Mouse (Mus musculus) limb, embryonic 15.5 days (tissue): ENCODE data around the gene Olfr393. TPM values are rescaled to one million over a fixed set of nuclear protein-coding genes. Genes with fewer than 3 reads are reported as not detected.

Experiments used
- ATAC-seq: fragments of 200-750 bp; cut with Nextera tagmentation; 2 replicates; pipeline ENCODE4 v1.8.0; 2017; ENCODE audit warnings: low read depth, moderate TSS enrichment; ENCODE audit not compliant: insufficient number of reproducible peaks, low FRiP score, low TSS enrichment
- H3K27ac ChIP-seq: fragments of 300-500 bp; sonication (generic); 2 replicates; pipeline ENCODE4 v1.5.1; 2015; ENCODE audit warnings: moderate library complexity, mild to moderate bottlenecking, inconsistent platforms
- H3K27me3 ChIP-seq: fragments of 300-500 bp; sonication (generic); 2 replicates; pipeline ENCODE4 v1.6.1; 2015; ENCODE audit warnings: inconsistent platforms
- H3K36me3 ChIP-seq: fragments of 300-500 bp; sonication (generic); 2 replicates; pipeline ENCODE4 v1.6.1; 2015; ENCODE audit warnings: inconsistent platforms
- H3K4me1 ChIP-seq: fragments of 300-500 bp; sonication (generic); 2 replicates; pipeline ENCODE4 v1.6.1; 2015; ENCODE audit warnings: inconsistent platforms
- H3K4me2 ChIP-seq: fragments of 300-500 bp; sonication (generic); 2 replicates; pipeline ENCODE4 v1.6.1; 2015; ENCODE audit warnings: mild to moderate bottlenecking, inconsistent platforms
- H3K4me3 ChIP-seq: fragments of 300-500 bp; sonication (generic); 2 replicates; pipeline ENCODE4 v1.5.1; 2015; ENCODE audit warnings: mild to moderate bottlenecking, inconsistent platforms
- H3K9ac ChIP-seq: fragments of 300-500 bp; sonication (generic); 2 replicates; pipeline ENCODE4 v1.6.1; 2015; ENCODE audit warnings: inconsistent platforms
- H3K9me3 ChIP-seq: fragments of 300-500 bp; sonication (generic); 2 replicates; pipeline ENCODE4 v1.6.1; 2016; ENCODE audit warnings: inconsistent platforms
- WGBS: fragments of 180-500 bp; shearing (Covaris S2); methylation state at CpG from one replicate; pipeline ENCODE4 v1.1.7; 2015; 5-methylcytosine and 5-hydroxymethylcytosine counted together
- polyA plus RNA-seq: library from polyadenylated mRNA; unstranded; fragments of >200 nt; fragmentation: Nextera tagmentation; extraction: Ambion mirVana; gene quantifications from 2 replicates; pipeline ENCODE4 v1.2.1, GENCODE M21; 2015

The Olfr393 gene
- polyA plus RNA-seq: not detected in 2 replicates

GRCm38 (mm10) chr11:73851354-73851753, at the start of gene Olfr393:
Gene Olfr393 (minus strand): TSS chr11:73851454.
- no peaks in the 10 kb centered on the region for H3K4me1 ChIP-seq
- H3K36me3 ChIP-seq: no peaks in the 10 kb centered on the region
- no peak within 1 kb of the TSS for H3K9ac ChIP-seq
- ATAC-seq: no peak
- H3K9me3 ChIP-seq: no peaks in the 10 kb centered on the region
- no peak within 1 kb of the TSS for H3K4me3 ChIP-seq
- no peak within 1 kb of the TSS for H3K4me2 ChIP-seq
- no peaks in the 10 kb centered on the region for H3K27me3 ChIP-seq
- no peak within 1 kb of the TSS for H3K27ac ChIP-seq

GRCm38 (mm10) chr11:73890671-73891070, 39.4 kb upstream of the Olfr393 start, which contains the start of gene Olfr394:
Gene Olfr394 (minus strand): TSS chr11:73890771.
- no peak within 1 kb of the TSS for H3K27ac ChIP-seq
- 93% methylated on average over 1 of the region's 1 CpGs for WGBS
- H3K27me3 ChIP-seq: no peaks in the 10 kb centered on the region
- H3K4me2 ChIP-seq: no peak within 1 kb of the TSS
- H3K36me3 ChIP-seq: no peaks in the 10 kb centered on the region
- H3K4me3 ChIP-seq: no peak within 1 kb of the TSS
- no peak for ATAC-seq
- H3K4me1 ChIP-seq: no peaks in the 10 kb centered on the region
- no peaks in the 10 kb centered on the region for H3K9me3 ChIP-seq
- no peak within 1 kb of the TSS for H3K9ac ChIP-seq

GRCm38 (mm10) chr11:73816949-73817348, 34.3 kb downstream of the Olfr393 start, which contains the start of gene Olfr392:
Gene Olfr392 (minus strand): TSS chr11:73817049.
- no peaks in the 10 kb centered on the region for H3K4me1 ChIP-seq
- no peaks in the 10 kb centered on the region for H3K27me3 ChIP-seq
- no peak for ATAC-seq
- H3K9ac ChIP-seq: no peak within 1 kb of the TSS
- H3K4me2 ChIP-seq: no peak within 1 kb of the TSS
- H3K27ac ChIP-seq: no peak within 1 kb of the TSS
- WGBS: 93% methylated on average over 1 of the region's 1 CpGs
- no peaks in the 10 kb centered on the region for H3K9me3 ChIP-seq
- H3K36me3 ChIP-seq: no peaks in the 10 kb centered on the region
- H3K4me3 ChIP-seq: no peak within 1 kb of the TSS

- no peaks in the 10 kb centered on the region for H3K27me3 ChIP-seq
- no peak within 1 kb of the TSS for H3K4me3 ChIP-seq
- no peaks in the 10 kb centered on the region for H3K9me3 ChIP-seq
- ATAC-seq: no peak
- H3K36me3 ChIP-seq: no peaks in the 10 kb centered on the region
- H3K27ac ChIP-seq: no peak within 1 kb of the TSS
- no peaks in the 10 kb centered on the region for H3K4me1 ChIP-seq
- no peak within 1 kb of the TSS for H3K4me2 ChIP-seq
- 22% methylated on average over 1 of the region's 1 CpGs for WGBS
- no peak within 1 kb of the TSS for H3K9ac ChIP-seq
These were observed 48.3 kb downstream of the Olfr393 start, which contains the start of gene Olfr391-ps for GRCm38 (mm10) chr11:73802952-73803351. Gene Olfr391-ps (minus strand): TSS chr11:73803052.

Other genes with a start within 250 kb of the Olfr393 start
- not detected in 2 replicates for gene Zfp735, start 162.7 kb downstream of the Olfr393 start, polyA plus RNA-seq
- gene Olfr389, start 70.7 kb downstream of the Olfr393 start, polyA plus RNA-seq: not detected in 2 replicates
- gene Olfr390, start 68.5 kb downstream of the Olfr393 start, polyA plus RNA-seq: not detected in 2 replicates
- gene Olfr391-ps, start 48.4 kb downstream of the Olfr393 start, polyA plus RNA-seq: not detected in 2 replicates
- not detected in 2 replicates for gene Olfr392, start 34.4 kb downstream of the Olfr393 start, polyA plus RNA-seq
- not detected in 2 replicates for gene Olfr394, start 39.3 kb upstream of the Olfr393 start, polyA plus RNA-seq
- gene Olfr395, start 57.8 kb upstream of the Olfr393 start, polyA plus RNA-seq: not detected in 2 replicates
- not detected in 2 replicates for gene Olfr23, start 85.2 kb upstream of the Olfr393 start, polyA plus RNA-seq
- not detected in 2 replicates for gene Olfr397, start 109.4 kb upstream of the Olfr393 start, polyA plus RNA-seq
- not detected in 2 replicates for gene Olfr398, start 139.0 kb upstream of the Olfr393 start, polyA plus RNA-seq
- not detected in 2 replicates for gene Olfr139, start 205.1 kb upstream of the Olfr393 start, polyA plus RNA-seq
- not detected in 2 replicates for gene Olfr399, start 205.2 kb upstream of the Olfr393 start, polyA plus RNA-seq
- not detected in 2 replicates for gene Zfp616, start 218.5 kb upstream of the Olfr393 start, polyA plus RNA-seq